ENCODE assay signal across 28 mouse cellular contexts in genomic region chr5:73066946-73067345, GRCm38 (mm10).
A peak's percentile ranks its signal among the peaks of the same experiment; 100 is the strongest.
DNase-seq lines count a peak whose midpoint lies in the region; ATAC-seq and TF ChIP-seq lines count a peak whose summit lies in the region.
"Had no signal": no experiment of that assay in that cellular context is flagged by ENCODE, and none has a peak within 500 bp of the region (broad histone marks: within the 10 kb centered on the region; RNA-seq: fewer than 3 reads in every experiment).

No protein-coding gene starts in this region.

- TF ChIP-seq CTCF in liver, adult 2 months (IDR thresholded peaks at IDR 0.05; ENCODE audit: low read depth, low read length): no peak

- no peaks in the 10 kb centered on the region for H3K4me1 ChIP-seq in liver, adult 2 months (ENCODE audit: control insufficient read depth, insufficient read depth, low read length)
- H3K4me1 ChIP-seq in liver, embryonic 16.5 days (ENCODE audit: control insufficient read depth, low read depth, low read length): no peaks in the 10 kb centered on the region; the same call in 1 of the 2 replicates
- peaks cover 6% of the 10 kb centered on the region for H3K4me1 ChIP-seq in limb, embryonic 10.5 days
- H3K4me1 ChIP-seq in hindbrain, embryonic 10.5 days (replicated peaks): no peaks in the 10 kb centered on the region; the same call in 1 of the 2 replicates
- H3K4me1 ChIP-seq: intestine, embryonic 15.5 days had no signal

- peak; percentile 65 for ATAC-seq in liver, embryonic 16.5 days (ENCODE audit: low read depth)
- no peak for ATAC-seq in frontal cortex, adult (ENCODE audit: low TSS enrichment)
- ATAC-seq: CD4-positive, CD25-positive, alpha-beta regulatory T cell, adult 4 months; forebrain, embryonic 13.5 days; hindbrain, postnatal 0 days; intestine, embryonic 15.5 days had no signal

- H3K4me3 ChIP-seq in liver, adult 2 months (ENCODE audit: insufficient read depth, low read depth, low read length): no peak overlapping the region
- H3K4me3 ChIP-seq in liver, embryonic 16.5 days (ENCODE audit: low read depth, low read length): no peak overlapping the region
- no peak overlapping the region for H3K4me3 ChIP-seq in limb, embryonic 10.5 days
- H3K4me3 ChIP-seq in hindbrain, embryonic 10.5 days: no peak overlapping the region
- H3K4me3 ChIP-seq: forebrain, embryonic 13.5 days; hindbrain, embryonic 12.5 days; intestine, embryonic 15.5 days; layer of hippocampus, adult 2 months; left cerebral cortex, adult 2 months; limb, embryonic 13.5 days; neural tube, embryonic 15.5 days had no signal

- H3K27ac ChIP-seq in liver, adult 2 months (replicated peaks; ENCODE audit: insufficient read depth, low read depth, low read length): no peak overlapping the region
- H3K27ac ChIP-seq in liver, embryonic 16.5 days (ENCODE audit: low read length): no peak overlapping the region
- H3K27ac ChIP-seq in limb, embryonic 10.5 days: no peak overlapping the region
- no peak overlapping the region for H3K27ac ChIP-seq in hindbrain, embryonic 10.5 days
- H3K27ac ChIP-seq: forebrain, embryonic 13.5 days; hindbrain, embryonic 12.5 days; hindbrain, postnatal 0 days; intestine, embryonic 15.5 days; layer of hippocampus, adult 2 months; left cerebral cortex, adult 2 months; limb, embryonic 13.5 days; neural tube, embryonic 15.5 days had no signal

- no peaks in the 10 kb centered on the region for H3K79me2 ChIP-seq in liver, adult 2 months (ENCODE audit: control insufficient read depth, insufficient read depth, low read length)

- H3K36me3 ChIP-seq in liver, adult 2 months (ENCODE audit: control insufficient read depth, insufficient read depth, low read length): peaks cover 33% of the 10 kb centered on the region
- H3K36me3 ChIP-seq in liver, embryonic 16.5 days (ENCODE audit: control insufficient read depth, insufficient read depth): peaks cover 58% of the 10 kb centered on the region
- H3K36me3 ChIP-seq in limb, embryonic 10.5 days: peaks cover 58% of the 10 kb centered on the region
- peaks cover 80% of the 10 kb centered on the region for H3K36me3 ChIP-seq in hindbrain, embryonic 10.5 days

- TF ChIP-seq POLR2A in liver, adult 2 months (IDR thresholded peaks at IDR 0.05; ENCODE audit: extremely low read depth, insufficient read depth, low read length): no peak

- no peaks in the 10 kb centered on the region for H3K27me3 ChIP-seq in liver, adult 2 months (ENCODE audit: control insufficient read depth, insufficient read depth, low read length)
- H3K27me3 ChIP-seq in liver, embryonic 16.5 days (ENCODE audit: control insufficient read depth, insufficient read depth, low read depth, low read length): no peaks in the 10 kb centered on the region
- H3K27me3 ChIP-seq in limb, embryonic 10.5 days (ENCODE audit: low read depth, poor library complexity, severe bottlenecking): no peaks in the 10 kb centered on the region
- H3K27me3 ChIP-seq in hindbrain, embryonic 10.5 days (ENCODE audit: insufficient read depth, poor library complexity, severe bottlenecking): no peaks in the 10 kb centered on the region
- H3K27me3 ChIP-seq: forebrain, embryonic 13.5 days; hindbrain, embryonic 12.5 days; intestine, embryonic 15.5 days; limb, embryonic 13.5 days; neural tube, embryonic 15.5 days had no signal

- H3K9me3 ChIP-seq in liver, embryonic 16.5 days (replicated peaks; ENCODE audit: control insufficient read depth, low read length): no peaks in the 10 kb centered on the region
- no peaks in the 10 kb centered on the region for H3K9me3 ChIP-seq in limb, embryonic 10.5 days (replicated peaks)
- no peaks in the 10 kb centered on the region for H3K9me3 ChIP-seq in hindbrain, embryonic 10.5 days
- H3K9me3 ChIP-seq: forebrain, embryonic 13.5 days; hindbrain, embryonic 12.5 days; intestine, embryonic 15.5 days; limb, embryonic 13.5 days; neural tube, embryonic 15.5 days had no signal

- peak; percentile 34 for DNase-seq in kidney, adult 11 months
- DNase-seq in kidney, postnatal 4 days: no peak
- peak; percentile 45 for DNase-seq in R1 (ENCODE audit: low read depth, low spot score)
- peak; percentile 24 for DNase-seq in liver, adult 2 months (ENCODE audit: extremely low read depth, low read depth, low spot score)
- DNase-seq in limb, embryonic 10.5 days (ENCODE audit: low spot score): no peak
- no peak for DNase-seq in hindbrain, embryonic 10.5 days (ENCODE audit: low spot score)
- DNase-seq: adrenal gland, postnatal 10 days; cerebellum, adult 8-10 months; cerebellum, postnatal 36 days; gastrocnemius, postnatal 25 days; kidney, postnatal 14 days; lung, adult 2 months; lung, postnatal 10 days; midbrain, embryonic 14.5 days; right cerebral cortex, postnatal 25 days; thymus, adult 2 months; thymus, postnatal 4 days had no signal

- no peak overlapping the region for H3K9ac ChIP-seq in liver, adult 2 months (ENCODE audit: low read depth, low read length)
- no peak overlapping the region for H3K9ac ChIP-seq in liver, embryonic 16.5 days (ENCODE audit: low read depth, low read length)
- H3K9ac ChIP-seq: forebrain, embryonic 13.5 days; hindbrain, embryonic 12.5 days; intestine, embryonic 15.5 days; limb, embryonic 13.5 days; neural tube, embryonic 15.5 days had no signal

- no peak overlapping the region for H3K4me2 ChIP-seq in liver, embryonic 16.5 days (ENCODE audit: low read depth, low read length)
- H3K4me2 ChIP-seq: forebrain, embryonic 13.5 days; hindbrain, embryonic 12.5 days; intestine, embryonic 15.5 days; limb, embryonic 13.5 days; neural tube, embryonic 15.5 days had no signal

- 55% methylated on average over 6 of the region's 6 CpGs for WGBS in liver, adult 2 months
- WGBS in liver, embryonic 16.5 days (ENCODE audit: insufficient replicate concordance): 51% methylated on average over 6 of the region's 6 CpGs
- WGBS in limb, embryonic 10.5 days: 53% methylated on average over 6 of the region's 6 CpGs
- 51% methylated on average over 6 of the region's 6 CpGs for WGBS in hindbrain, embryonic 10.5 days

Comparison
In these comparisons a context has a peak if more than half of its experiments do, and no peak if none do; other contexts are left out.
1. DNase-seq: peak in kidney, adult 11 months (single experiment), R1 (single experiment) and liver, adult 2 months (single experiment); none in kidney, postnatal 4 days (0 of 2), limb, embryonic 10.5 days (single experiment) and hindbrain, embryonic 10.5 days (single experiment).